Mouse (Mus musculus): ENCODE measurements at regions not wholly inside any gene's neighbourhood (a gene's known extent, or its start where the extent isn't known, plus 50 kb on each side); places are given as distances from the start of the nearest gene placed in this dataset.

DNA sequence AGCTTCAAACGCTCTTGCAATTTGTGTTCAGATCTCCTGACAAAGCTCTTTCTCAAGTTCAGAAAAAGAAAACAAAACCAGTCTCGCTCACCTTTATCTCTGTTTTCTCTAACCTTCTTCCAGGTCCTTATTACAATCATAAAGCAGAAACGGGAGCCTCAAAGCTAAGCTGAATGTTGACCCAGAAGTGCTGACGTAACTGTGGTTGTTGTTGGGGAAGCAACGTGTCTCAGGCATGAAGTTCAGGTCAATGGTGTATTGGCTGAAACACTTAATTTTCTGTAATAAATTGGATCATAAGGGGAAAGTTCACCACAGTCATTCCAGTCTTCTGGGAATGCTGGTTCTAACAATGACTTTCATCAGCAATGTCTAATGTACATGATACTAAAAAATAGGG lies 586.7 kb downstream of the Ofcc1 start:
- DNase-seq: no peak

DNA sequence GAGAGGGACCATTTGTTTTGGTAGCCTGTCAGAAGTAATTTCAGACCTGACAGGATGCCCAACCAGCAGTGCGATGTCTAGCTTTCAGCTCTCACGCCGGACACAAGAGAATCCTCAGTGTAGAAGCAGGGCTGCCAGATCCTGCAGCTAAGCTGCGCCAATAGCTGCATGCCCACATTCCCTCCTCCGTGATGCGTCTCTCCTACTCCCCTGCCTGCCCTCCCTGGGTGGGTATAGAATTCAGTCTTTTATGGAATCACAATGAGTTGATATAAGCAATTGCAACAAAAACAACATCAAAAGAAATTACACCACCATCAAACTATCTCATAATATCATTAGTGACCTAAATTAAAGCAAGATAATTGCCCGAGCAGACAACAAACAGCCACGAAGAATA lies 587.1 kb downstream of the Ofcc1 start:
- peak; percentile 33 to 49 for DNase-seq

DNA sequence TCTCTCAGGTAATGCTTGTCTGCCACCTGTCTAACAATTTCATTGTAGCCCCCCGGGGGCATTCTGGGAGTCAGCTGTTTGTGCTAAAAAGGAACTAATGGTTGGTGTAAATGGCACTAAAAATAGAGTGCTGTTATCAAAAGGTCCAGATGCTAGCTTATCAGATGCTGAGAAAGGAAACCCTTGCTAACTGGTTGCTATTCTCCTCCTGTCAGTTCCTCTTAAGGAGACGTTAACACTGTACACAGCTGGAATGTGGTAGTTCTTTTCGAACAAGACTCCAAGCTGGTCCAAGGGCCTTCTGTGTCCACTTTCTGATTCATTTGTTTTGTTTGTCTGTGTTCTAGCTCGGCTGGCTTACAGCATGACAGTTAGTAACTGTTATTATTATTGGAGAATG lies 592.0 kb downstream of the Ofcc1 start:
- DNase-seq: no peak

DNA sequence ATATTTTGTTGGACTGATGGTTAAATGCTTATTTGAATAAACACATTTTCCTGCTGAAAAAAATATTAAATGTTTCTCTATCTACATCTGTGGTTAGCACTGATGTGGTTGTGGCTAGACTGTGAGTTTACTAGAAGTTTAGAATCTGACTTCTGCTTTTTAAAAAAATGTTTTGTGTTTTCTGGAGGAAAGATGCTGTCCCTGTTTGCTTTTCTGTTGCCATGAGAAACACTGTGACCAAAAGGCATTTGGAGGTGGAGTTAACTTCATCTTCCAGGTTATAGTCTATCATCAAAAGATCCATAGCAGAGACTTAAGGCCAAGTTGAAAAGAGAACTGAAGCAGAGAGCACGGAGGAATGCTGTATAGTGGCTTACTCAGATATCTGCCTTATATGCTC lies 594.4 kb downstream of the Ofcc1 start:
- DNase-seq: no peak

Data from cerebellum, postnatal 25 days (tissue).